Mouse (Mus musculus) lung, embryonic 15.5 days (tissue): ENCODE results near the gene Tnni3. TPM values are rescaled to one million over a fixed set of nuclear protein-coding genes. Genes with fewer than 3 reads are reported as not detected.

Experiments used
- ATAC-seq: fragments of 200-750 bp; cut with Nextera tagmentation; 2 replicates; pipeline ENCODE4 v1.8.0; 2017; ENCODE audit warnings: moderate number of reproducible peaks, borderline replicate concordance; ENCODE audit not compliant: low FRiP score, low TSS enrichment; ENCODE audit errors: extremely low read depth
- H3K27ac ChIP-seq: fragments of 300-500 bp; sonication (generic); 2 replicates; pipeline ENCODE4 v1.5.1; 2015; ENCODE audit warnings: moderate library complexity, mild to moderate bottlenecking, inconsistent platforms
- H3K27me3 ChIP-seq: fragments of 300-500 bp; sonication (generic); 2 replicates; pipeline ENCODE4 v1.6.1; 2015; ENCODE audit warnings: inconsistent platforms
- H3K36me3 ChIP-seq: fragments of 300-500 bp; sonication (generic); 2 replicates; pipeline ENCODE4 v1.6.1; 2015; ENCODE audit warnings: inconsistent platforms
- H3K4me1 ChIP-seq: fragments of 300-500 bp; sonication (generic); 2 replicates; pipeline ENCODE4 v1.6.1; 2015; ENCODE audit warnings: inconsistent platforms
- H3K4me2 ChIP-seq: fragments of 300-500 bp; sonication (generic); 2 replicates; pipeline ENCODE4 v1.6.1; 2015; ENCODE audit warnings: inconsistent platforms, mild to moderate bottlenecking, moderate library complexity
- H3K4me3 ChIP-seq: fragments of 300-500 bp; sonication (generic); 2 replicates; pipeline ENCODE4 v1.5.1; 2015; ENCODE audit warnings: mild to moderate bottlenecking, inconsistent platforms
- H3K9ac ChIP-seq: fragments of 300-500 bp; sonication (generic); 2 replicates; pipeline ENCODE4 v1.6.1; 2015; ENCODE audit warnings: inconsistent platforms
- H3K9me3 ChIP-seq: fragments of 300-500 bp; sonication (generic); 2 replicates; pipeline ENCODE4 v1.6.1; 2016; ENCODE audit warnings: inconsistent platforms
- WGBS: fragments of 180-500 bp; shearing (Covaris S2); methylation state at CpG from one replicate; pipeline ENCODE4 v1.1.7; 2015; 5-methylcytosine and 5-hydroxymethylcytosine counted together
- polyA plus RNA-seq: library from polyadenylated mRNA; unstranded; fragments of >200 nt; fragmentation: Nextera tagmentation; extraction: Ambion mirVana; gene quantifications from 2 replicates; pipeline ENCODE4 v1.2.1, GENCODE M21; 2015

The Tnni3 gene
- polyA plus RNA-seq, 1 experiment from 2014 or later = 114 TPM

DNA sequence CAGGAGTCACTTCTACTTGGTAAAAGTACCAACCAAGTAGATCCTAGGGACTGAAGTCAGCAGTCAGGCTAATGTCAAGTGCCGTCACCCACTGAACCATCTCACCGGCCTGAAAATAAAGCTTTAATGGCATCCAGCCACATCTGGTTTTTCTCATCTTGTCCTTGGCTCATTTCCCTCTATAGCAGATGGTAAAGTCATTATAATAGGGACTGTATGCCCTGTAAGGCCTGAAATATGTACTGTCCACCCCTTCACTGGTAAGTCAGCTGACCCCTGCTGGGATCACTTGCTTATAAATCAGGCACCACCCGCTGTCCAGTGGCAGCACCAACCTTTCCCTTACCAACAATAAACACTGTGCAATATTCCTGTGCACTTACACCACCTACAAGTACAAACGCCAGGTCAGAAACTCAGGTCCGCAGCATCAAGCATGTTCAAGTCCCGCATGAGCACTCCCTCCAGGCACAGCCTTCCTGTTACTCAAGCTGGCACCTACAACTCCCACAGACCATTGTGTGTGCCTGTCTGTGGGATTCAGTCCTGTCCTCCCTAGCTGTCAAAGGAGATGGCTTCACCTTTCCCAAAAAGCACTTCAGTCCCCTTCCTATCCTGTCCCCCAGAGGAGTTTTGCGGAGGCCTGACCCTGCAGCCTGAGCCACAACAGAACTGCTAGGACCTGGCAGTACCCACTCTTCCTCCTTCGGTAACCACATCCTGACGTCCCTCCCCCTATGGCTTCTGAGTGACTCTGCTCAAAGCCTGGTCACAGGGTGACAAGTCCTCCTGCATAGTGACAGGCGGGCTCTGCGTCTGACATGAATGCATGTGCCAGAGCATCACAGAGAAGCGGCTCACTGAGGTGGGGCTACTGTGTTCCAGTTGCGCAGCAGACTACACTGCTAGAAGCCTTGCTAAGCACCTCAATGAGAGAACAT, 31.5 kb downstream of the Tnni3 start:
- H3K4me3 ChIP-seq = no peak overlapping the region
- WGBS = 78% methylated on average over 13 of the region's 13 CpGs
- no peak overlapping the region for H3K9ac ChIP-seq
- H3K27ac ChIP-seq = no peak overlapping the region
- H3K4me1 ChIP-seq = peaks cover 14% of the 10 kb centered on the region
- H3K36me3 ChIP-seq = peaks cover 50% of the 10 kb centered on the region
- ATAC-seq = peak; percentile 45; the same call in 1 of the 2 replicates
- no peaks in the 10 kb centered on the region for H3K27me3 ChIP-seq
- H3K9me3 ChIP-seq = no peaks in the 10 kb centered on the region
- H3K4me2 ChIP-seq = no peak overlapping the region

GRCm38 (mm10) chr7:4491308-4491707, 32.7 kb downstream of the Tnni3 start:
- WGBS = 69% methylated on average over 6 of the region's 6 CpGs
- no peak overlapping the region for H3K9ac ChIP-seq
- peaks cover 48% of the 10 kb centered on the region for H3K36me3 ChIP-seq
- no peak overlapping the region for H3K4me3 ChIP-seq
- peaks cover 14% of the 10 kb centered on the region for H3K4me1 ChIP-seq
- no peaks in the 10 kb centered on the region for H3K9me3 ChIP-seq
- no peak for ATAC-seq
- no peak overlapping the region for H3K4me2 ChIP-seq
- 0 out of 2 replicates have a peak overlapping the region, but pooled peaks have one; percentile 15 for H3K27ac ChIP-seq
- no peaks in the 10 kb centered on the region for H3K27me3 ChIP-seq

DNA sequence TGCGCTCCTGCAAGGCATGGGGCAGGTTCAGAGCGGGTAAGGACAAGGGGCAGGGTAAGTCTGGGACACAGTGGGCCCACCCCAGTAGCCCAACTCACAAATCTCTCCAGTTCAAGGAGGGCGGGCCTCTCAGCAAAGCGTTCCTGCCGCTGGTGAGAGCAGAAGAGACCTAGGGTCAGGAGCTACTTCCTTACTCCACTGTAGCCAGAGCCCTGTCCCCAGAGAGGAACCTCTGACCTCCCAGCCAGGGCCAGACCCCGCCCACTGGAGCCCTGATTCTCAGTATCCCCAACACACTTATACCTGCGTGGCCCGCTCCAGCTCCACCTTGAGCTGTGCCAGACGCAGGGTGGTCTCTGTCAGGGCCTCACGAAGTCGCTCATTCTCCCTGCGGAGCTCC, 41.7 kb downstream of the Tnni3 start:
- Histone ChIP-seq H3K27ac (no peak overlapping the region), H3K9ac (no peak overlapping the region), H3K4me1 (peaks cover 24% of the 10 kb centered on the region), H3K4me3 (no peak overlapping the region), H3K36me3 (peaks cover 47% of the 10 kb centered on the region), H3K9me3 (no peaks in the 10 kb centered on the region), H3K27me3 (no peaks in the 10 kb centered on the region), H3K4me2 (no peak overlapping the region)
- no peak for ATAC-seq
- WGBS = 81% methylated on average over 12 of the region's 12 CpGs

DNA sequence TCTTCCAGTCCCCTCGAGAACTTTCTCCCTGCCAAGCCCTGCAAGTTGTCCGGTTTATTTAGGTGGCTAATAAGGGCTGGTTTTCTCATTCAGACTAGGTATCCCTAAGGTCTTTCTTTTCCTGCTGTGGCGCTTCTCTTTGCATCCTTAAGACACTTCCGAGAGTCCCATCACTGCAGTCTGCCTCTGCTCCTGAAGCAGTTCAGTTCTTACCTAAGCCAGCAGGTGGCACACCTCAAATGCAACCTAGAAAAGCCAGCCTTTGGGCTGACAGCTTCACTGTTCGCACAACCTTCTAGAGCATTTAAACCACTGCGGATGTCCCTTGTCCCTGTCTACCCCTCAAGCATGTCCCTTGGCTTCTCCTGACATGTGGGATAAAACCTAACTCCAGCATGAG, 44.4 kb downstream of the Tnni3 start:
- Histone ChIP-seq H3K9me3 (no peaks in the 10 kb centered on the region), H3K36me3 (peaks cover 34% of the 10 kb centered on the region), H3K9ac (no peak overlapping the region), H3K4me2 (peak overlapping the region; percentile 88; the same call in 1 of the 2 replicates), H3K4me1 (peaks cover 25% of the 10 kb centered on the region), H3K27ac (0 out of 2 replicates have a peak overlapping the region, but pooled peaks have one; percentile 97), H3K27me3 (peaks cover 4% of the 10 kb centered on the region; the same call in 1 of the 2 replicates), H3K4me3 (no peak overlapping the region)
- 28% methylated on average over 6 of the region's 6 CpGs for WGBS
- ATAC-seq = no peak

GRCm38 (mm10) chr7:4478796-4479291, 45.2 kb downstream of the Tnni3 start:
- H3K4me3 ChIP-seq = peak overlapping the region; percentile 50
- peak overlapping the region; percentile 46 for H3K9ac ChIP-seq
- H3K4me1 ChIP-seq = peaks cover 25% of the 10 kb centered on the region
- no peaks in the 10 kb centered on the region for H3K9me3 ChIP-seq
- peak overlapping the region; percentile 97 for H3K27ac ChIP-seq
- ATAC-seq = peak; percentile 11; the same call in 1 of the 2 replicates
- peaks cover 7% of the 10 kb centered on the region for H3K27me3 ChIP-seq
- peak overlapping the region; percentile 88 for H3K4me2 ChIP-seq
- peaks cover 26% of the 10 kb centered on the region for H3K36me3 ChIP-seq
- WGBS = 5% methylated on average over 16 of the region's 16 CpGs

GRCm38 (mm10) chr7:4478021-4478795, 45.8 kb downstream of the Tnni3 start:
- peak overlapping the region; percentile 48 for H3K9ac ChIP-seq
- peak; percentile 95 for ATAC-seq
- WGBS = under 1% methylated on average over 39 of the region's 39 CpGs
- peak overlapping the region; percentile 88 for H3K4me2 ChIP-seq
- H3K9me3 ChIP-seq = no peaks in the 10 kb centered on the region
- peaks cover 20% of the 10 kb centered on the region for H3K36me3 ChIP-seq
- peaks cover 13% of the 10 kb centered on the region for H3K27me3 ChIP-seq
- peak overlapping the region; percentile 50 for H3K4me3 ChIP-seq
- peak overlapping the region; percentile 97 for H3K27ac ChIP-seq
- peaks cover 25% of the 10 kb centered on the region for H3K4me1 ChIP-seq

GRCm38 (mm10) chr7:4473940-4474339, 50.1 kb downstream of the Tnni3 start:
- Histone ChIP-seq H3K4me2 (no peak overlapping the region), H3K4me3 (no peak overlapping the region), H3K4me1 (peaks cover 28% of the 10 kb centered on the region), H3K27me3 (peaks cover 32% of the 10 kb centered on the region), H3K9ac (no peak overlapping the region), H3K27ac (no peak overlapping the region), H3K36me3 (0 out of 2 replicates have a peak, but pooled peaks cover 10% of the 10 kb centered on the region), H3K9me3 (no peaks in the 10 kb centered on the region)
- 12% methylated on average over 19 of the region's 19 CpGs for WGBS
- no peak for ATAC-seq

- Histone ChIP-seq H3K27me3 (peaks cover 32% of the 10 kb centered on the region), H3K9me3 (no peaks in the 10 kb centered on the region), H3K9ac (peak overlapping the region; percentile 31), H3K4me1 (peaks cover 13% of the 10 kb centered on the region), H3K4me2 (peak overlapping the region; percentile 81), H3K27ac (no peak overlapping the region), H3K4me3 (peak overlapping the region; percentile 37), H3K36me3 (0 out of 2 replicates have a peak, but pooled peaks cover 10% of the 10 kb centered on the region)
- peak; percentile 84 for ATAC-seq
- 1% methylated on average over 24 of the region's 24 CpGs for WGBS
Measured at GRCm38 (mm10) chr7:4471179-4471555, 52.9 kb downstream of the Tnni3 start.

GRCm38 (mm10) chr7:4470275-4471178, 53.5 kb downstream of the Tnni3 start:
- peak overlapping the region; percentile 37 for H3K4me3 ChIP-seq
- no peak overlapping the region; the same call in 1 of the 2 replicates for H3K27ac ChIP-seq
- H3K9me3 ChIP-seq = no peaks in the 10 kb centered on the region
- ATAC-seq = peak; percentile 54
- H3K4me1 ChIP-seq = peaks cover 13% of the 10 kb centered on the region
- H3K36me3 ChIP-seq = 0 out of 2 replicates have a peak, but pooled peaks cover 10% of the 10 kb centered on the region
- 2% methylated on average over 35 of the region's 35 CpGs for WGBS
- peak overlapping the region; percentile 31 for H3K9ac ChIP-seq
- peaks cover 27% of the 10 kb centered on the region for H3K27me3 ChIP-seq
- H3K4me2 ChIP-seq = peak overlapping the region; percentile 81
